Mouse (Mus musculus): Measurements from ENCODE around the gene Acp6. TPM values are rescaled to one million over a fixed set of nuclear protein-coding genes. Genes with fewer than 3 reads are reported as not detected.

The Acp6 gene
- polyA plus RNA-seq, 1 experiment = 20.4 TPM

- peak overlapping the region; percentile 95 for H3K4me3 ChIP-seq (ENCODE audit: insufficient read depth, low read length)
- no peak overlapping the region for H3K27ac ChIP-seq (ENCODE audit: insufficient read depth, low read length)
- TF ChIP-seq POLR2A (IDR thresholded peaks at IDR 0.05; ENCODE audit: low read depth, low read length) = no peak
- peaks cover 2% of the 10 kb centered on the region; the same call in 1 of the 2 replicates for H3K4me1 ChIP-seq (ENCODE audit: control insufficient read depth, insufficient read depth, low read length)
These were observed 903 bp downstream of the Acp6 start for GRCm38 (mm10) chr3:97159509-97159850.

GRCm38 (mm10) chr3:97159986-97160385 lies 1.4 kb downstream of the Acp6 start:
- TF ChIP-seq CTCF (IDR thresholded peaks at IDR 0.05; ENCODE audit: borderline replicate concordance, insufficient read depth, low read length) = no peak
- no peak for TF ChIP-seq POLR2A (IDR thresholded peaks at IDR 0.05; ENCODE audit: low read depth, low read length)
- Histone ChIP-seq H3K4me1 (ENCODE audit: control insufficient read depth, insufficient read depth, low read length) (peaks cover 2% of the 10 kb centered on the region; the same call in 1 of the 2 replicates), H3K27ac (ENCODE audit: insufficient read depth, low read length) (no peak overlapping the region), H3K4me3 (ENCODE audit: insufficient read depth, low read length) (no peak overlapping the region)

- peaks cover 2% of the 10 kb centered on the region; the same call in 1 of the 2 replicates for H3K4me1 ChIP-seq (ENCODE audit: control insufficient read depth, insufficient read depth, low read length)
- H3K27ac ChIP-seq (ENCODE audit: insufficient read depth, low read length) = no peak overlapping the region
- no peak overlapping the region for H3K4me3 ChIP-seq (ENCODE audit: insufficient read depth, low read length)
- TF ChIP-seq POLR2A (IDR thresholded peaks at IDR 0.05; ENCODE audit: low read depth, low read length) = no peak
- TF ChIP-seq CTCF (IDR thresholded peaks at IDR 0.05; ENCODE audit: borderline replicate concordance, insufficient read depth, low read length) = no peak
These were observed 2.3 kb downstream of the Acp6 start for GRCm38 (mm10) chr3:97160908-97161307.

- Histone ChIP-seq H3K27ac (ENCODE audit: insufficient read depth, low read length) (no peak overlapping the region), H3K4me3 (ENCODE audit: insufficient read depth, low read length) (no peak overlapping the region), H3K4me1 (ENCODE audit: control insufficient read depth, insufficient read depth, low read length) (peaks cover 2% of the 10 kb centered on the region; the same call in 1 of the 2 replicates)
- TF ChIP-seq POLR2A (IDR thresholded peaks at IDR 0.05; ENCODE audit: low read depth, low read length) (no peak), CTCF (IDR thresholded peaks at IDR 0.05; ENCODE audit: borderline replicate concordance, insufficient read depth, low read length) (no peak)
These were observed 3.2 kb downstream of the Acp6 start for GRCm38 (mm10) chr3:97161773-97162172.

GRCm38 (mm10) chr3:97164477-97164876 lies 5.9 kb downstream of the Acp6 start:
- Histone ChIP-seq H3K27ac (ENCODE audit: insufficient read depth, low read length) (no peak overlapping the region), H3K4me1 (ENCODE audit: control insufficient read depth, insufficient read depth, low read length) (peaks cover 2% of the 10 kb centered on the region; the same call in 1 of the 2 replicates), H3K4me3 (ENCODE audit: insufficient read depth, low read length) (no peak overlapping the region)
- no peak for TF ChIP-seq POLR2A (IDR thresholded peaks at IDR 0.05; ENCODE audit: low read depth, low read length)
- TF ChIP-seq CTCF (IDR thresholded peaks at IDR 0.05; ENCODE audit: borderline replicate concordance, insufficient read depth, low read length) = no peak

GRCm38 (mm10) chr3:97167126-97167525 lies 8.5 kb downstream of the Acp6 start:
- TF ChIP-seq CTCF (IDR thresholded peaks at IDR 0.05; ENCODE audit: borderline replicate concordance, insufficient read depth, low read length) (no peak), POLR2A (IDR thresholded peaks at IDR 0.05; ENCODE audit: low read depth, low read length) (no peak)
- H3K27ac ChIP-seq (ENCODE audit: insufficient read depth, low read length) = no peak overlapping the region
- H3K4me1 ChIP-seq (ENCODE audit: control insufficient read depth, insufficient read depth, low read length) = no peaks in the 10 kb centered on the region
- no peak overlapping the region for H3K4me3 ChIP-seq (ENCODE audit: insufficient read depth, low read length)

- Histone ChIP-seq H3K4me3 (ENCODE audit: insufficient read depth, low read length) (no peak overlapping the region), H3K4me1 (ENCODE audit: control insufficient read depth, insufficient read depth, low read length) (no peaks in the 10 kb centered on the region), H3K27ac (ENCODE audit: insufficient read depth, low read length) (no peak overlapping the region)
- no peak for TF ChIP-seq POLR2A (IDR thresholded peaks at IDR 0.05; ENCODE audit: low read depth, low read length)
- TF ChIP-seq CTCF (IDR thresholded peaks at IDR 0.05; ENCODE audit: borderline replicate concordance, insufficient read depth, low read length) = no peak
These were observed 13.0 kb downstream of the Acp6 start for GRCm38 (mm10) chr3:97171531-97171930.

- no peak overlapping the region for H3K4me3 ChIP-seq (ENCODE audit: insufficient read depth, low read length)
- TF ChIP-seq CTCF (IDR thresholded peaks at IDR 0.05; ENCODE audit: borderline replicate concordance, insufficient read depth, low read length) (no peak), POLR2A (IDR thresholded peaks at IDR 0.05; ENCODE audit: low read depth, low read length) (no peak)
- H3K4me1 ChIP-seq (ENCODE audit: control insufficient read depth, insufficient read depth, low read length) = no peaks in the 10 kb centered on the region
- H3K27ac ChIP-seq (ENCODE audit: insufficient read depth, low read length) = no peak overlapping the region
These were observed 13.7 kb downstream of the Acp6 start for GRCm38 (mm10) chr3:97172231-97172630.

- Histone ChIP-seq H3K4me1 (ENCODE audit: control insufficient read depth, insufficient read depth, low read length) (no peaks in the 10 kb centered on the region), H3K27ac (ENCODE audit: insufficient read depth, low read length) (no peak overlapping the region), H3K4me3 (ENCODE audit: insufficient read depth, low read length) (no peak overlapping the region)
- TF ChIP-seq POLR2A (IDR thresholded peaks at IDR 0.05; ENCODE audit: low read depth, low read length) (no peak), CTCF (IDR thresholded peaks at IDR 0.05; ENCODE audit: borderline replicate concordance, insufficient read depth, low read length) (no peak)
These were observed 14.1 kb downstream of the Acp6 start for GRCm38 (mm10) chr3:97172632-97173031.

- TF ChIP-seq POLR2A (IDR thresholded peaks at IDR 0.05; ENCODE audit: low read depth, low read length) (no peak), CTCF (IDR thresholded peaks at IDR 0.05; ENCODE audit: borderline replicate concordance, insufficient read depth, low read length) (no peak)
These were observed 20.3 kb downstream of the Acp6 start for GRCm38 (mm10) chr3:97178885-97179284.

GRCm38 (mm10) chr3:97180527-97180926 lies 21.9 kb downstream of the Acp6 start:
- Histone ChIP-seq H3K4me3 (ENCODE audit: insufficient read depth, low read length) (no peak overlapping the region), H3K4me1 (ENCODE audit: control insufficient read depth, insufficient read depth, low read length) (no peaks in the 10 kb centered on the region), H3K27ac (ENCODE audit: insufficient read depth, low read length) (no peak overlapping the region)
- TF ChIP-seq CTCF (IDR thresholded peaks at IDR 0.05; ENCODE audit: borderline replicate concordance, insufficient read depth, low read length) (no peak), POLR2A (IDR thresholded peaks at IDR 0.05; ENCODE audit: low read depth, low read length) (no peak)

More at GRCm38 (mm10) chr3:97178885-97179284, 20.3 kb downstream of the Acp6 start:
- Histone ChIP-seq H3K27ac (ENCODE audit: insufficient read depth, low read length) (no peak overlapping the region), H3K4me3 (ENCODE audit: insufficient read depth, low read length) (no peak overlapping the region), H3K4me1 (ENCODE audit: control insufficient read depth, insufficient read depth, low read length) (no peaks in the 10 kb centered on the region)
